Comparison of ENCODE assay signal across 25 mouse cellular contexts in the genomic region with DNA sequence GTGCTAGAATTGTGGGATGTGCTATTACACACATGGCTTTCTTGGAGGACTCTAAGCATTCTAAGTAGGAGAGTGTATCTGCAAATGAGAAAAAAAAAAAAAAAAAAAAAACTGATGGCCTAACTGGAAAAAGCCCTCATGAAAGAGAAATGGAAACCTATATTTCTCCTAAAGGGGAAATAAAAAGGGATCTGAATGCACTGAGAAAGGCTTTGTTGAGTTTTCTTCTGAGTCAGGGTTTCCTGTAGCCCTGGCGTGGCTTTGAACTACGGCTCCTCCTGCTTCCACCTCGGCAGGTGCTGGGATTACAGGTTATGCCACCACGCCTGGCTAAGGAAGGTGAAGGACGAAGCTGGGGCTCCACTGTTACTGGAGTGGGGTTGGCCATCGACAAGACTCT. TPM values are rescaled to one million over a fixed set of nuclear protein-coding genes. Genes with fewer than 3 reads are reported as not detected.
"Had no signal": no experiment of that assay in that cellular context is flagged by ENCODE, and none has a peak within 500 bp of the region (broad histone marks: within the 10 kb centered on the region; RNA-seq: fewer than 3 reads in every experiment).

No protein-coding gene starts in this region.

- ATAC-seq: liver, postnatal 0 days; lung, postnatal 0 days; midbrain, embryonic 15.5 days had no signal

- H3K4me3 ChIP-seq: liver, embryonic 13.5 days; liver, embryonic 15.5 days; lung, embryonic 15.5 days; megakaryocyte, embryonic 14.5 days; midbrain, embryonic 10.5 days; midbrain, embryonic 12.5 days; midbrain, embryonic 15.5 days; myocyte; neural tube, embryonic 13.5 days; neural tube, embryonic 15.5 days had no signal

- H3K27me3 ChIP-seq: lung, embryonic 15.5 days had no signal

- H3K4me2 ChIP-seq: liver, embryonic 13.5 days; liver, embryonic 15.5 days; lung, embryonic 15.5 days; midbrain, embryonic 12.5 days; midbrain, embryonic 15.5 days; neural tube, embryonic 13.5 days; neural tube, embryonic 15.5 days had no signal

- H3K4me1 ChIP-seq: liver, embryonic 13.5 days; liver, embryonic 15.5 days; lung, embryonic 15.5 days; megakaryocyte, embryonic 14.5 days; midbrain, embryonic 10.5 days; midbrain, embryonic 12.5 days; midbrain, embryonic 15.5 days; neural tube, embryonic 13.5 days; neural tube, embryonic 15.5 days had no signal

- H3K36me3 ChIP-seq: liver, embryonic 13.5 days; liver, embryonic 15.5 days; lung, embryonic 15.5 days; midbrain, embryonic 10.5 days; midbrain, embryonic 12.5 days; midbrain, embryonic 15.5 days; neural tube, embryonic 13.5 days; neural tube, embryonic 15.5 days had no signal

- H3K27ac ChIP-seq: liver, embryonic 13.5 days; liver, embryonic 15.5 days; lung, embryonic 15.5 days; macrophage; midbrain, embryonic 10.5 days; midbrain, embryonic 12.5 days; midbrain, embryonic 15.5 days; neural tube, embryonic 13.5 days; neural tube, embryonic 15.5 days had no signal

- H3K9me3 ChIP-seq: liver, embryonic 13.5 days; liver, embryonic 15.5 days; lung, embryonic 15.5 days; megakaryocyte, embryonic 14.5 days; midbrain, embryonic 10.5 days; midbrain, embryonic 12.5 days; midbrain, embryonic 15.5 days; neural tube, embryonic 13.5 days; neural tube, embryonic 15.5 days had no signal

- DNase-seq: liver, embryonic 13.5 days; liver, postnatal 0 days; lung, adult 2 months; lung, postnatal 14 days; lung, postnatal 36 days; retina, postnatal 1 day; right cerebral cortex, adult 18-20 months; right cerebral cortex, postnatal 25 days; right cerebral cortex, postnatal 4 days; spleen, adult 18-20 months; thymus, adult 18-20 months; thymus, postnatal 25 days; thymus, postnatal 4 days had no signal

- H3K9ac ChIP-seq: liver, embryonic 13.5 days; liver, embryonic 15.5 days; liver, postnatal 0 days; lung, embryonic 15.5 days; midbrain, embryonic 12.5 days; midbrain, embryonic 15.5 days; neural tube, embryonic 13.5 days; neural tube, embryonic 15.5 days had no signal

RNA-seq across cellular contexts. Expression of gene Bicdl2, which starts 6.3 kb away (rescaled TPM):
- polyA plus RNA-seq: liver, embryonic 15.5 days; macrophage; midbrain, embryonic 15.5 days; neural tube, embryonic 11.5 days; neural tube, embryonic 13.5 days; neural tube, embryonic 15.5 days had no signal

RNA-seq across cellular contexts. Expression of gene Mmp25, which starts 8.9 kb away (rescaled TPM):
- polyA plus RNA-seq: myocyte had no signal
